Mouse (Mus musculus): ENCODE measurements around the gene Fscn2. TPM values are rescaled to one million over a fixed set of nuclear protein-coding genes. Genes with fewer than 3 reads are reported as not detected.
A peak's percentile ranks its signal among the peaks of the same experiment; 100 is the strongest.

Gene Fscn2
- polyA plus RNA-seq, 1 experiment from 2014 or later = 0.64 TPM

GRCm38 (mm10) chr11:120378611-120379540 lies 17.5 kb downstream of the Fscn2 start, which contains the start of gene Faap100:
Gene Faap100, minus strand, starts transcription at chr11:120378764.
- peak within 1 kb of the TSS; percentile 81 for H3K4me2 ChIP-seq
- peak within 1 kb of the TSS; percentile 94 for H3K4me3 ChIP-seq (replicated peaks)
- H3K9me3 ChIP-seq = no peaks in the 10 kb centered on the region
- ATAC-seq (ENCODE audit: insufficient number of reproducible peaks, insufficient read depth, low FRiP score, low TSS enrichment, low read depth) = peak; percentile 85
- peak within 1 kb of the TSS; percentile 85 for H3K9ac ChIP-seq (replicated peaks)
- 8% methylated on average over 54 of the region's 54 CpGs for WGBS
- H3K27ac ChIP-seq = peak within 1 kb of the TSS; percentile 81
- peaks cover 22% of the 10 kb centered on the region for H3K4me1 ChIP-seq (replicated peaks)
- no peaks in the 10 kb centered on the region for H3K27me3 ChIP-seq
- H3K36me3 ChIP-seq = peaks cover 73% of the 10 kb centered on the region

- Histone ChIP-seq H3K4me3 (replicated peaks) (no peak overlapping the region), H3K9me3 (no peaks in the 10 kb centered on the region), H3K4me2 (no peak overlapping the region), H3K9ac (replicated peaks) (no peak overlapping the region), H3K27me3 (no peaks in the 10 kb centered on the region), H3K27ac (no peak overlapping the region), H3K36me3 (peaks cover 73% of the 10 kb centered on the region), H3K4me1 (replicated peaks) (peaks cover 22% of the 10 kb centered on the region)
- no peak for ATAC-seq (ENCODE audit: insufficient number of reproducible peaks, insufficient read depth, low FRiP score, low TSS enrichment, low read depth)
- WGBS = 96% methylated on average over 3 of the region's 3 CpGs
These were observed 18.9 kb downstream of the Fscn2 start for GRCm38 (mm10) chr11:120380271-120380670.

GRCm38 (mm10) chr11:120381157-120381556 lies 19.8 kb downstream of the Fscn2 start:
- no peak overlapping the region for H3K4me3 ChIP-seq (replicated peaks)
- H3K9me3 ChIP-seq = no peaks in the 10 kb centered on the region
- no peak overlapping the region for H3K9ac ChIP-seq (replicated peaks)
- no peak overlapping the region for H3K4me2 ChIP-seq
- no peaks in the 10 kb centered on the region for H3K27me3 ChIP-seq
- ATAC-seq (ENCODE audit: insufficient number of reproducible peaks, insufficient read depth, low FRiP score, low TSS enrichment, low read depth) = no peak
- H3K27ac ChIP-seq = no peak overlapping the region
- H3K36me3 ChIP-seq = peaks cover 73% of the 10 kb centered on the region
- WGBS = 92% methylated on average over 4 of the region's 4 CpGs
- peaks cover 22% of the 10 kb centered on the region for H3K4me1 ChIP-seq (replicated peaks)

GRCm38 (mm10) chr11:120382509-120382908 lies 21.2 kb downstream of the Fscn2 start:
- Histone ChIP-seq H3K4me1 (replicated peaks) (peaks cover 17% of the 10 kb centered on the region), H3K9ac (replicated peaks) (no peak overlapping the region)

GRCm38 (mm10) chr11:120386632-120387031 lies 25.3 kb downstream of the Fscn2 start:
- no peaks in the 10 kb centered on the region for H3K4me1 ChIP-seq (replicated peaks)
- H3K9me3 ChIP-seq = no peaks in the 10 kb centered on the region
- H3K4me2 ChIP-seq = no peak overlapping the region
- ATAC-seq (ENCODE audit: insufficient number of reproducible peaks, insufficient read depth, low FRiP score, low TSS enrichment, low read depth) = no peak
- no peak overlapping the region for H3K4me3 ChIP-seq (replicated peaks)
- H3K9ac ChIP-seq (replicated peaks) = no peak overlapping the region
- 96% methylated on average over 6 of the region's 6 CpGs for WGBS
- no peaks in the 10 kb centered on the region for H3K27me3 ChIP-seq
- H3K36me3 ChIP-seq = peaks cover 84% of the 10 kb centered on the region
- H3K27ac ChIP-seq = no peak overlapping the region

More at GRCm38 (mm10) chr11:120382509-120382908, 21.2 kb downstream of the Fscn2 start:
- Histone ChIP-seq H3K9me3 (no peaks in the 10 kb centered on the region), H3K27ac (no peak overlapping the region), H3K4me2 (no peak overlapping the region), H3K27me3 (no peaks in the 10 kb centered on the region), H3K36me3 (peaks cover 75% of the 10 kb centered on the region), H3K4me3 (replicated peaks) (no peak overlapping the region)
- no peak for ATAC-seq (ENCODE audit: insufficient number of reproducible peaks, insufficient read depth, low FRiP score, low TSS enrichment, low read depth)
- WGBS = 89% methylated on average over 9 of the region's 9 CpGs

GRCm38 (mm10) chr11:120387157-120387556 lies 25.8 kb downstream of the Fscn2 start:
- H3K36me3 ChIP-seq = peaks cover 84% of the 10 kb centered on the region
- ATAC-seq (ENCODE audit: insufficient number of reproducible peaks, insufficient read depth, low FRiP score, low TSS enrichment, low read depth) = no peak
- H3K27me3 ChIP-seq = no peaks in the 10 kb centered on the region
- no peak overlapping the region for H3K27ac ChIP-seq
- H3K4me2 ChIP-seq = no peak overlapping the region
- peaks cover 2% of the 10 kb centered on the region; the same call in 1 of the 2 replicates for H3K4me1 ChIP-seq (replicated peaks)
- no peaks in the 10 kb centered on the region for H3K9me3 ChIP-seq
- WGBS = 74% methylated on average over 2 of the region's 2 CpGs
- no peak overlapping the region for H3K4me3 ChIP-seq (replicated peaks)
- no peak overlapping the region for H3K9ac ChIP-seq (replicated peaks)

- WGBS = 90% methylated on average over 9 of the region's 9 CpGs
- ATAC-seq (ENCODE audit: insufficient number of reproducible peaks, insufficient read depth, low FRiP score, low TSS enrichment, low read depth) = no peak
- no peaks in the 10 kb centered on the region for H3K9me3 ChIP-seq
- H3K4me1 ChIP-seq (replicated peaks) = peaks cover 9% of the 10 kb centered on the region
- no peak overlapping the region for H3K4me2 ChIP-seq
- H3K27me3 ChIP-seq = no peaks in the 10 kb centered on the region
- H3K9ac ChIP-seq (replicated peaks) = no peak overlapping the region
- H3K36me3 ChIP-seq = peaks cover 84% of the 10 kb centered on the region
- no peak overlapping the region for H3K4me3 ChIP-seq (replicated peaks)
- no peak overlapping the region for H3K27ac ChIP-seq
These were observed 27.2 kb downstream of the Fscn2 start for GRCm38 (mm10) chr11:120388580-120388979.

- Histone ChIP-seq H3K9ac (replicated peaks) (no peak overlapping the region), H3K4me2 (no peak overlapping the region), H3K4me1 (replicated peaks) (peaks cover 9% of the 10 kb centered on the region), H3K27me3 (no peaks in the 10 kb centered on the region), H3K36me3 (peaks cover 89% of the 10 kb centered on the region), H3K9me3 (no peaks in the 10 kb centered on the region), H3K27ac (no peak overlapping the region), H3K4me3 (replicated peaks) (no peak overlapping the region)
- no peak for ATAC-seq (ENCODE audit: insufficient number of reproducible peaks, insufficient read depth, low FRiP score, low TSS enrichment, low read depth)
- WGBS = 82% methylated on average over 4 of the region's 4 CpGs
These were observed 34.3 kb downstream of the Fscn2 start for GRCm38 (mm10) chr11:120395661-120396060.

- Histone ChIP-seq H3K4me3 (replicated peaks) (no peak overlapping the region), H3K27me3 (no peaks in the 10 kb centered on the region), H3K4me1 (replicated peaks) (peaks cover 3% of the 10 kb centered on the region), H3K27ac (no peak overlapping the region), H3K9ac (replicated peaks) (no peak overlapping the region), H3K36me3 (peaks cover 95% of the 10 kb centered on the region), H3K9me3 (no peaks in the 10 kb centered on the region), H3K4me2 (no peak overlapping the region)
- no peak for ATAC-seq (ENCODE audit: insufficient number of reproducible peaks, insufficient read depth, low FRiP score, low TSS enrichment, low read depth)
- 81% methylated on average over 2 of the region's 2 CpGs for WGBS
These were observed 36.3 kb downstream of the Fscn2 start for GRCm38 (mm10) chr11:120397602-120398001.

GRCm38 (mm10) chr11:120399319-120399718 lies 38.0 kb downstream of the Fscn2 start:
- WGBS = 91% methylated on average over 2 of the region's 2 CpGs
- Histone ChIP-seq H3K4me3 (replicated peaks) (no peak overlapping the region), H3K4me1 (replicated peaks) (no peaks in the 10 kb centered on the region), H3K9me3 (no peaks in the 10 kb centered on the region), H3K36me3 (peaks cover 94% of the 10 kb centered on the region), H3K27ac (no peak overlapping the region), H3K4me2 (no peak overlapping the region), H3K9ac (replicated peaks) (no peak overlapping the region), H3K27me3 (no peaks in the 10 kb centered on the region)
- no peak for ATAC-seq (ENCODE audit: insufficient number of reproducible peaks, insufficient read depth, low FRiP score, low TSS enrichment, low read depth)

GRCm38 (mm10) chr11:120404814-120405213 lies 43.5 kb downstream of the Fscn2 start:
- no peak overlapping the region for H3K4me2 ChIP-seq
- H3K9ac ChIP-seq (replicated peaks) = no peak overlapping the region
- ATAC-seq (ENCODE audit: insufficient number of reproducible peaks, insufficient read depth, low FRiP score, low TSS enrichment, low read depth) = no peak
- peaks cover 99% of the 10 kb centered on the region for H3K36me3 ChIP-seq
- WGBS = 94% methylated on average over 1 of the region's 1 CpGs
- H3K4me3 ChIP-seq (replicated peaks) = no peak overlapping the region
- H3K4me1 ChIP-seq (replicated peaks) = no peaks in the 10 kb centered on the region
- H3K9me3 ChIP-seq = no peaks in the 10 kb centered on the region
- H3K27ac ChIP-seq = no peak overlapping the region
- no peaks in the 10 kb centered on the region for H3K27me3 ChIP-seq
